Mouse (Mus musculus) megakaryocyte-erythroid progenitor cell, adult 5-6 weeks (primary cell): ENCODE results near the gene Taf1. TPM values are rescaled to one million over a fixed set of nuclear protein-coding genes. Genes with fewer than 3 reads are reported as not detected.
A peak's percentile ranks its signal among the peaks of the same experiment; 100 is the strongest.

Experiments
- ATAC-seq: replicated peaks from 2 replicates; pipeline ENCODE4 v1.8.0; 2016; ENCODE audit warnings: mild to moderate bottlenecking, inconsistent platforms; ENCODE audit not compliant: severe bottlenecking, poor library complexity, low FRiP score, low TSS enrichment
- total RNA-seq, 2 experiments: library from RNA; stranded (forward) in 1 of 2; stranded (reverse) in 1 of 2; fragments of 200-1000, 215-1000 nt in 1 of 2; fragments of >200 nt in 1 of 2; fragmentation: Nextera tagmentation in 1 of 2; gene quantifications; 2 replicates each; pipeline ENCODE4 v1.2.3; 2014 to 2017

Taf1 gene
- 45.3 and 55.7 TPM in 2 replicates for total RNA-seq (2014; fragmentation: Nextera tagmentation)
- total RNA-seq (2017): 75.8 and 103 TPM in 2 replicates

DNA sequence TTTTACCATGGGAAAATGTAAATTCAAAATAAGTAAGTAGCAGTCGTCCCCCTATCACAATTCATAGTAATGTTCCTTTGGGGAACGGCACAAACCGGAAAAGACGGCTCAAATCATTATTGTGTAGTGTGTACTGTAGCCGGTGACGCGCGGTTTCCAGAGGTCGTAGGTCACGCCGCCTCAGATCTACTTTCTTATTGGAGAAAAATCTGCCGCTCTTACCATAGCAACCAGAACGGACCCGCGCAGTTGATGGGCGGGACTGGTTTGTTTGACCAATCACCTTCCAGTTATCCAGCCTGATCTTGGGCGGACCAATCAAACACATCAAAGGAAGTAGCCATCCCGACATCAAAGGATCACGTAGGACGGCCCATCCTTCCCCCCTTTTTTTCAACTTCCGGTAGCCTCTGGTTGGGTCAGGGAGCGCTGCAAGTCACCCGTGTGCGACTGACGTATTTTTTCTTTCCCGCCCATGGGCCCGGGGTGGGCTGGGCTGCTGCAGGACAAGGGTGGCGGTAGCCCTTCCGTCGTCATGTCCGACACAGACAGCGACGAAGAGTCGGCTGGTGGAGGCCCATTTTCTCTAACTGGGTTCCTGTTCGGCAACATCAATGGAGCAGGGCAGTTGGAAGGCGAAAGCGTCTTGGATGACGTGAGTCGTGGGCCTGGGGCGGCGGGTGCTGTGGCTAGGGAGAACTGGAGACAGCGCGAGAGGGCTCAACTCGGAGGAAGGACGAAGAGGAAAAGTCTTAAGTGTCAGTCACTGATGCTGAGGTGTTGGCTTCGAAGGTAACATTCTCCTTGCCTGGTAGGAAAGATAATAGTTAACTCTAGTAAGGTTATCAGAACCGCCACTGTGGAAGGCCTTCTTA, at the start of gene Taf1:
Gene Taf1 (plus strand): TSS at position 388 of the 875 bp plus-strand sequence.
- peak; percentile 99 for ATAC-seq

DNA sequence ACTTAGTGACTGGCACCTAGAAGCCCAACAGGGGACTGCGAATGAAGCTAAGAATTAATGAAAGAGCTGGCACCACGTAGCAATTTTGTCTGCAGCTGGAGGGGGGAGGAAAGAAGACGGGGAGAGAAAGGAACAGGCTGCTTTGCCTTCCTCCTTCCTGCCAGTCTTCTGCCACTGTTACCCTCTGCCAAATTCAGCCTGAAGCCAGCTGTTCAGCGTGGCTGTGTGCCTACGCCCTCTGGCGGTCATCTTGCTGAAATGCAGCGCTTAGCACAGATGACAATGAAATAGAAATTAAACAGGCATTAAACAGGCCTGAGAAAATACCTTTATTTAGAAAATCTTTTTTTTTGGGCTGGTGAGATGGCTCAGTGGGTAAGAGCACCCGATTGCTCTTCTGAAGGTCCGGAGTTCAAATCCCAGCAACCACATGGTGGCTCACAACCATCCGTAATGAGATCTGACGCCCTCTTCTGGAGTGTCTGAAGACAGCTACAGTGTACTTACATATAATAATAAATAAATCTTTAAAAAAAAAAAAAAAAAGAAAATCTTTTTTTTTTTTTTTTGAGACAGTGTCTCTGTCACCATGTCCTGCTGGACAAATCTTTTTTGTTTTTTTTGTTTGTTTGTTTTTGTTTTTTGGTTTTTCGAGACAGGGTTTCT, 45.9 kb upstream of the Taf1 start:
- peak; percentile 80 for ATAC-seq

- ATAC-seq: no peak
Measured at GRCm38 (mm10) chrX:101504636-101505035, 27.9 kb upstream of the Taf1 start.

DNA sequence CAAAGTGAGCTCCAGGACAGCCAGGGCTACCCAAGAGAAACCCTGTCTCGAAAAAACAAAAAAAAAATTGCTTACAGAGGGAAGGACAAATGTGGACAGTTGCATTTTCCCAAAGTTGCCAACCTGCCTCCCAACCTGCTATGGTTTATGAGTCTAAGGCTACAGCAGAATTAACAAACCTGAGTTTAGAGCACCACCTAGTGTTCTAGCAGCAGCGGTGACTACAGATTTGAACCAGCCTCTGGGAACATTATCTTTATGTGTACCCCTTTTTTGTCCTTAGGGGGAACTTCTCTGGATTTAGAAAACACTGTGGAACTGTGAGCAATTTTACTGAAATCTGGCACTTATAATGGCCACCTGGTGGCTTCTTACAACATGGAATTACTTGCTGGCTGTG, 16.8 kb upstream of the Taf1 start:
- no peak for ATAC-seq

GRCm38 (mm10) chrX:101518006-101518405, 14.5 kb upstream of the Taf1 start:
- ATAC-seq: no peak

- ATAC-seq: no peak
Measured at GRCm38 (mm10) chrX:101522027-101522426, 10.5 kb upstream of the Taf1 start.

- ATAC-seq: 0 out of 2 replicates have a peak, but pooled peaks have one; percentile 42
Measured at GRCm38 (mm10) chrX:101527356-101527755, 5.2 kb upstream of the Taf1 start.

DNA sequence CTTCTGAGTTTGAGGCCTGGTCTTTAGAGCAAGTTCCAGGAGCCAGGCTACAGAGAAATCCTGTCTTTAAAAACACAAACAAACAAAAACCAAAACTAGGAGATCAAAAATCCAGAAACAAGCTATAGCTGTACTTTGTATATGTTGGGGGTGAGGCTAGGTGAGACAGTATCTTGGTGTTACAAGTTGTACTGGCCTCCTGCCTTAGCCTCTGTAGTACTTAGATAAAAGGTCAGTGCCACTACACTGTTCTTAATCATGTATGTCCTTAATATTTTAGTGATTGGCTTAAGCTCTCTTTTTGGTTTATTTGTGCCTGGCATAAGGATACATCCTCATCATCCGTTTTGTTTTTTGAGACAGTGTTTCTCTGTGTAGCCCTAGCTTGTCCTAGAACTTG, 52.9 kb downstream of the Taf1 start:
- ATAC-seq: peak; percentile 92

DNA sequence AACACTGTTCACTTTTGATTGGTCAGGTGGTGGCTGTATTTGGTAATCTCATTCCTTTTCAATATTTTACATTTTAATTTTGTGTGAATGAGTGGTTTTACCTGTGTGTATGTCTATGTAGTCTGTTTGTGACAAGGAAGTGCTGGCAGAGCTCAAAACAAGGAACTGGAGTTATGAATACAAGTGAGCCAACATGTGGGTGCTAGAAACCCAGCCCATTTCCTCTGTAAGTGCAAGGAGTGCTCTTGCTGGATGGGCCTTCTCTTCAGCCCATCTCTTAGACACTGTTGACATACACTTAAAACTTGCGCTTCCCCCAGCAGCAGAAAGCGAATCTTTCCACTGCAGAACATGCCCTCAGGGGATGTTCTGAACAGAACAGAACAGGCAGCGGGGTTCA, 83.6 kb downstream of the Taf1 start:
- ATAC-seq: no peak

DNA sequence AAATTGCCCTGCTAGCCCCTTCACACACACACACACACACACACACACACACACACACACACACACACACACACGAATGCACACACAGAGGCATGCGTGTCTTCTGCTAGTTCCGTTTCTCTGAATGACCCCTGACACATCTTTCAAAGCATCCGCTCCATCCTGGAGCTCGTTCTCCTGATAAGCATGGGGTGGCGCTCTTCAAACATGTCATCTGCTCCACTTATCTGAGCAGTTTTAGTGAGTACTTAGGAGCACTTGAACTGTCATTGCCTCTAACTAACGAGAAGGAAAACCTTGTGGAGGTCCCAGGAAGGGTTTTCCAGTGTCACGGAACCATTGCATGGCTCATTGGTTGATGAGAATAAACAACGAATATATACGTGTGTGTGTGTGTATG, 85.4 kb downstream of the Taf1 start:
- no peak for ATAC-seq

- no peak for ATAC-seq
Measured at GRCm38 (mm10) chrX:101620317-101620716, 87.8 kb downstream of the Taf1 start.

DNA sequence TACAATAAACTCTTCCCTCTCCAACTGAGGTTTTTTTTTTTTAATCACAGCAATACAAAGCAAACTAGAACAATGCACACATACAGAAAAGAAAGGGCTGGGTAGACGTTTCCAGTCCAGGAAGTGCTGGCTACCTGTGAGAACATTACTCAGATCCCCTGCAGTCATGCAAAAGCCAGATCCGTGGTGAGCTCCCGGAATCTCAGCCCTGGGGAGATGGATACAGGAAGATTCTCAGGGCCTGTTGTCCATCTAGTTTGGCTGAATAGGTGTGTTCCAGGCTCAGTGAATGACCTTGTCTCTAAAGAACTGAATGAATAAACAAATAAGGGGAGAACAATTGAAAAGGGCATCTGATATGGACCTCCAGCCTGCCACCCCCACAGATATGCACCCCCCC, 90.0 kb downstream of the Taf1 start:
- no peak for ATAC-seq

DNA sequence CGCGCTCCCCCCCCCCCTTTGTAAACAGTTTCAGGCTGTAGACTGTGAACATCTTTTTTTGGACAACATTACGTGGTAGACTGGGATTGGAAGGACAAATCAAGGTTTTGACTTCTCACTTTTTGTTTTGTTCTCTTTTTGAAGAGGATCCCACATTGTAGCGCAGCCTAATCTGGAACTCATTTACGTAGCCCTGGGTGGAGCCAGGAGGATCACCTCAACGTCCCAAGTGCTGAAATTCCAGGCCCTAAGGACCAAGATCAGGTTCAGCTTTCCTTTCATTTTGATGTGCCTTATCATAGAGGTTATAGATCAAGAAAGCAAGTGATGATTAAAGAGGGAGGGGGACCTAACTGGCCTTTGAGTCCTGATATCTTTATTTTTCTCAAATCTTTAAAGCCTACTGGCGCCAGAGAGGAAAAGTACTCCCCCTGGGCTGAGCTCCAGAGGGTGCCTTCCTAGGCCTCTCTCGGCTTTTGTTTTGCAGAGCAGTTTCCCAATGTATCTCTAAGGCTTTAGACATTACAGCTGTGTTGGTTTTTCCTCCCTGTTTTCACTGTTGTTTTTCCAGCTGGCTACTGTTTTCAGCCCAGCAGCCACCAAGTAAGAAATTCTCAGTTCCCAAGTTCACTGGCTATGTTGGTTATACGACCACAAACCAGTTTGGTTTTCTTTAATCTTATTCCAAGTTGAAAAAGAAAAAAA, 104.4 kb downstream of the Taf1 start:
- no peak for ATAC-seq

DNA sequence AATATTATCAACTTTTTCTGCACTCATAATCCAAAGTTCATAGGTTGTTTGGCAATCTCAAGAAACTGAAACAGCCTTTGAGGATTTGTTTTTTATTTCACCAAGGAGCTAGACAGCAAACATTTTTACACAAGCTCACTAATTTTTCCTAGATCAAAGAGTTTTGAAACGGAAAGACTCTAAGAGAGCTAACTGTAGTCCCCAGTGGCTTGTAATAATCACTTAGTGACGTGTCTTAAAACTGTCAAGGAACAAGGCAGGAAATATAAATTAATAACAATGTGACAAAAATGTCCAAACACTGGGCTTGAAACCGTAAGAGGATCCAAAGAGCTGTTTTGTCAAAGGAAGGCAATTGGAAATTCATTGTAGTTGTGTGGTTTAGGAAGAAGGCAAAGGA, 106.3 kb downstream of the Taf1 start:
- ATAC-seq: no peak

DNA sequence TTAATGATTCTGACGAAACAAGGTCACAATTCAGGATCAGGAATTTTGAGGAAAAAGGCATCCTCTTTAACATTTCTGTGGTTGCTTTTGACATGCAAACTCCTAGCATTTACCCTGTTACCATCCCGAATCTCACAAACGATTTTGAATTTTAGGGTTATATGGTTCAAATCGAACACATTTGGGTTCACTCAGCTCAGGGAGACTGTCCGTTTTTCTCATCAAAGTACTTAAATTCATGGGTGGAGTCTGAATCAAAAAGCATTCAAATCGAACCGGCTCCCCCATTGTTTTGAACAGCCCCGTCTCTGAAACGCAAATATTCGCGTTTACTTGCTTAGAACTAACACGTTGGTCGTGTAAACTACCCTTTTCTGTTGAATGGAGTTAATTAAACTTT, 106.8 kb downstream of the Taf1 start:
- no peak for ATAC-seq

DNA sequence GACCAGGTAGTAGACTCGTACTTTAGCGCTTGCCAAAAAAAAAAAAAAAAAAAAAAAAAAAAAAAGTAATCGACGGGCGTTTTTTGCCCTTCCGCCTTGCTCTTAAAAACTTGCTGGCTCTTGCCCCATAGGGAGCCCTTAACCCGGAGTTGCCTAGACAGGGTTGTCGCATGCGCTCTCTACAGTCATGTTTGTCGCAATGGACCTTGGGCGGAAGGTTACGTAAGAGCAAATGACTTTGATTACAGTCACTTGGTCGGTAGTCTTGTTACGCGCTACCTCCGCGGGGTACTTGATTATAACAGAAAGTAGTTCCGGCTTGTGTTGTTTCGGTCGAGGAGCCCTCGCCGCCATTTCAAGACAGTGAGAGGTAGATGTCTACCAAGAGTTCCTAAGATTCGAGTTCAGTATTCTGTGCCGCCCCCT, 107.2 kb downstream of the Taf1 start, which contains the start of gene Ogt:
Gene Ogt (plus strand): TSS at position 320 of the 426 bp plus-strand sequence.
- ATAC-seq: peak; percentile 94

- ATAC-seq: peak; percentile 73
Measured at GRCm38 (mm10) chrX:101640194-101641160, 107.9 kb downstream of the Taf1 start.

DNA sequence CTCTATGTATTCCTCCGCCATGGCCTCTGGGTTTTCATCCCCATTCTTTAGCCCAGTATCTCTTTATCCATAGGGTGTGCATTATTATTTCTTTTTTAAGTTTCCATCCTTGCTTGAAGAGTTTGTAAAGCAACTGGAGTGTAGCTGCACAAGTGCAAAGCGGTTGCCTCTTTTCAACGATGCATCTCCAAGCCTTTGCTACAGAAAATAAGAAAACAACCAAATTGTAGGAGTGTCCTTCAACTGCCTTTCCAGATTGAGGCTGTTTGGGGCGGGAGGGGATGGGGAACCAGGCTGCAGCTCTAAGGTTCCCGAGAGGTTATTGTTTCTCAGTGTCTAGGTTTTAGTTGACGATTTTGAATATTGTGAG, 108.6 kb downstream of the Taf1 start:
- no peak for ATAC-seq

DNA sequence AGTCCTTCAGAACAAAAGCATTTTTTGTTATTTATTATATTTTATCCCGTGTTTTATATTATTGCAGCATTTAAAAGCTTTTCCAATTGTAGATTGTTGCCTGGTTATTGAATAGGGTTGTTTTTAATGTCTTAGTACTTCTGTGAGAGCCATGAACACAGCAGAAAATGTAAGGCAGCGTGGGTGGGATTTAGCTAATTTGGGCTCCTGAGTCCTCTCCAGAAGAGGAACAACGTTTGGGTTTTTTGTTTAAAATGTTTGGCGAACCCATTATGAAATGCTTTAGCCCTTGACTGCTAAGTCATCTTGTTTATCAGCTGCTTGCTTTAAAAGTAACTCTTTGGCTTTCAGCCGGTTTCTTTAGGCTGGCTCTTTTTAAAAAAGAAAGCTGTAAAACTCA, 109.6 kb downstream of the Taf1 start:
- ATAC-seq: no peak
